Mouse (Mus musculus) embryo, embryonic 11.5 days (tissue): ENCODE results near the gene Sh3rf1.

Experiments used
- DNase-seq: peaks from one replicate; pipeline ENCODE4 v3.0.0-alpha.2; 2012; ENCODE audit warnings: low read depth, low spot score

Sh3rf1 gene

GRCm38 (mm10) chr8:61223283-61223682 is 389 bp upstream of the Sh3rf1 start:
- no peak for DNase-seq

- DNase-seq: no peak
Measured at GRCm38 (mm10) chr8:61224380-61225092, 864 bp downstream of the Sh3rf1 start.

DNA sequence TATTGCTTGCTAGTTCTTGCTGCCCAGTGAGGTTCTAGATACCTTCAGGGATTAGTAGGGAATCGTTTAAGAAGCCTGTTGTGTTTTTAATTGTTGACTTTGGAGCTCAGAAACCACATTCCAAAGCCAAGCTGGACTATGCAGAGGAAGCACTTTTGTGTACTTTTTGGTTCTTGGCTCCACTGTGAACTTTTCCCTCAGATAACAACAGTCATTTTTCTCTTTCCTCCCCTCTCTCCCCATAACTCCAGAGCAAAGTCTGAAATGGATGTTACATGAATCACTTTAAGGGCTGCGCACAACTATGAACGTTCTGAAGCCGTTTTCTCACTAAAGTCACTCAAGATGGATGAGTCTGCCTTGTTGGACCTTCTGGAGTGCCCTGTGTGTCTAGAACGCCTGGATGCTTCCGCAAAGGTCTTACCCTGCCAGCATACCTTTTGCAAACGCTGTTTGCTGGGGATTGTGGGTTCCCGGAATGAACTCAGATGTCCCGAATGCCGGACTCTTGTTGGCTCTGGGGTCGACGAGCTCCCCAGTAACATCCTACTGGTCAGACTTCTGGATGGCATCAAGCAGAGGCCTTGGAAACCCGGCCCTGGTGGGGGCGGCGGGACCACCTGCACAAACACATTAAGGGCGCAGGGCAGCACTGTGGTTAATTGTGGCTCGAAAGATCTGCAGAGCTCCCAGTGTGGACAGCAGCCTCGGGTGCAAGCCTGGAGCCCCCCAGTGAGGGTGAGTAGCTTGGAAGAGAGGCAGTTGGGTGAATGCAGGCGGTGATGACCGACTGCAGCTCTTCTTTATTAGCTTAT is 2.1 kb downstream of the Sh3rf1 start:
- DNase-seq: no peak

- no peak for DNase-seq
Measured at GRCm38 (mm10) chr8:61226632-61227031, 3.0 kb downstream of the Sh3rf1 start.

DNA sequence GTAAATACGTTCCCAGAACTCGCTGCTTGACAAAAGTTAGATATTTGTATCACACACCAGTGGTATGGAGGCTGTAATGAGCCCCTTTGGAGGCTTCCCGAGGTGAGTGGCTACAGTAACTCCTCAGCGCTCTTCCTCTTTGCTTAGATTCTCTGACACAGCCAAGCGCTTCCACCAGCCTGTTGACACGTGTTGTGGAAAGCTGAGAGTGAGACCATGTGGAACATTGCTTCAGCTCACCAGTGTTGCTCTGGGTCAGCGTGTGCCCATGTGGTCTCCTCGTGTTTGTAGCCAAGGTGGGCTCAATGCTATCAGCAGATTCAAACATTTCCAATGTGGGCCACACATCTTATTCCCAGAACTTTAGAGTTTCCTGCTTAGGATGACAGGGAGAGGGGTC is 5.0 kb downstream of the Sh3rf1 start:
- no peak for DNase-seq

GRCm38 (mm10) chr8:61229511-61230195 is 6.0 kb downstream of the Sh3rf1 start:
- DNase-seq: no peak

DNA sequence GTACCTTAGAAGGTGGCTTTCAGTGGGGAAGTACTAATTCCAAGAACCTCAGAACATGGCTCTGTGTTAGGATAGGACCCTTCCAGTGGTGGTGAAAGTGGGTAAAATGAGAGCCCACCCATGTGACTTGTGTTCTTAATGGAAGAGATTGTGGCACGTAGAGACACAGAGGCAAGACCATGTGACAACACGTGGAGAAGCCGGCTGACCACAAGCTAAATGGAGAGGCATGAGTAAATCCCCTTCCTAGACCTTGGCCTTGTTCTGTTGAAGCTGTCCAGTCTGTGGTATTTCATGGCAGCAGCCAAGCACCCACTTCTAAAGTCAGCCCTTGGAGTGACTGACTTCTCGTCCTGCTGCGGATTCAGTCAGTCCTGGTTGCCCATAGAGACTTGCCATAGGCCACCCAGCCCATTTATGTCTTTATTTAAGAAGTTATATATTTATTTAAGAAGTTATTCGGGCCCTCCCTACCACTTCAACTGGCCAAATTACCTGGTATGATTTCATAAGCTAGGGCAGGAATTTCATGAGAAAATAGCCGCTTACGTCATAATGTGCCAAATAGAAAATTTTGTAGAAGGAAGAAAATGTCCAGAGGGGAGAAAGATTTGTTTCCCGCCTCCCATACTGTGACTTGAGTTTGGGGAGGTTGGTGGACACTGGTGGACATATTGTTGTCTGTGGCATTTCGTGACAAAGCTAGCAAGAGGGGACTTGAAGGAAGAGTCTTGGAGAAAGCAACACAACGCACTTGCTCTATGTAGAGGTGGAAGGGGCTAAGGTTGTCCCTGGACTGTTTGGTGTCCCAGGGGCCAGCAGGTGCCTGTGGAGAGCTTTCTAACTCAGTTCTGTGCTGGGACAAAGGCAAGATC is 7.4 kb downstream of the Sh3rf1 start:
- DNase-seq: no peak

DNA sequence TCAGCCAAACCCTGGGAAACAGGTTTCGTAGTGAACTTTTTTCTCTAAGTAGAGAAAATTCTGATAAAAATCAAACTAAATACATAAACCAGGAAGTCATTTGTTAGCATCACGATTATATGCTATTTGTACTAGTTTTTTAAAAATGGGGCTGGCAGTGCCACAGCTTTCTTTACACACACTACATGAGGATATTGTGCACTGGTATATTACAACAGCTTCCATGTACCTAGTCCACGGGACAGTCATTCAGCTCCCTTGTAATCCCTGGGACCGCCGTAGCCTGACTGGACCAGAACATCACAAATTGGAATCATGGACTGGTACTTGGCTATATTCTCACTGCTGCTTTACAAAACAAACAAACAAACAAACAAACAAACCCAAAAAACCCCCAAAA is 11.8 kb downstream of the Sh3rf1 start:
- no peak for DNase-seq

- no peak for DNase-seq
Measured at GRCm38 (mm10) chr8:61236506-61237268, 13.0 kb downstream of the Sh3rf1 start.

DNA sequence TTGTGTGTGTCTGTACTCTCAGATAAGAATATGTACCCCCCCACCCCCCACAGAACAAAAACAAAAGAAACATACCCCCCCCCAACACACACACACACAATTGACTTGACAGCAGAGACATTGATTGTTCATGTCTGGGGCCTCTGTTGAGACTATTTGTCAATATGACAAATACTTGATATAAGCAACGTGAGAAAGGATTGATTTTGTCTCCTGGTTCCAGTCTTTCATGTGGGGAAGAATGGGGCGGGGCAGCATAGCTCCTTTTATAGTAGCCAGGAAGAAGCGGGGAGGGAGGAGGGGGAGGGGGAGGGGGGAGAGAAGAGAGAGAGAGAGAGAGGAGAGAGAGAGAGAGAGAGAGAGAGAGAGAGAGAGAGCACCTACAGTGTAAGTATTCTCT is 15.9 kb downstream of the Sh3rf1 start:
- no peak for DNase-seq

DNA sequence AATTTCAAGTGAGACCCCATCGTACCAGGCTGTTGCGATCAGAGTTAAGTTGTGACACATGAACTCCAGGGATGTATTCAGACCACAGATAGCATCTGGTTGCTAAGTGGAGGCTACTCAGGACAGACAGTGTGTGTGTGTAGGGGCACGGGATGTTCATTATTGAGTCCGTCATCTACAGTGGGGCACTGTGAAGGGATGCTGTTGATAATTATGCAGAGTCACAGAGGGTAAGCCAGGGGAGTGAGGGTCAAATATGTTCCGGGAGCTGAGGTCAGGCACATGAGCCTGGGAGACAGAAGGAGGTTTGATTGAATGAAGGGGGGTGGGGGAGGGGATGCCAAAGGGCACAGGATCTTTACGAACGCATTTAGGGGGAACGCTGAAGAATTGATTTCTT is 17.6 kb downstream of the Sh3rf1 start:
- no peak for DNase-seq

DNA sequence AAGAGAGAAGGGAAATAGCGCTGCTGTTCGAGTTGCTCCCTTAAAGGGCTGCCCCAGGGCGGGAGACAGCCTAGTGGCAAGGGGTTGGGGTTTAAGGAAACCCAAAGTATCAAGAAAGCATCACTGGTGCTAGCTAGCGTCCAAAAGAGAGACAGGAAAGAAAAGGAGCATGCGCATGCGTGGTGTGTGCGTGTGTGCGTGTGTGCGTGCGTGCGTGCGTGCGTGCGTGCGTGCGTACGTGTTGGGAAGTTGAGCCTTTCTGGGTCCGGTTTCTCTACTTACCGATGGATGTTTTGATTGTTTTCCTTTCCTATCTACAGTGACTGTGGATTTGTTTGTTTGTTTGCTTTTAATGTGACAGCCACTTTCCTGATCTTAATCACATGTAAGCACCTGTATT is 19.2 kb downstream of the Sh3rf1 start:
- DNase-seq: no peak

GRCm38 (mm10) chr8:61243491-61243890 is 19.8 kb downstream of the Sh3rf1 start:
- no peak for DNase-seq

- DNase-seq: no peak
Measured at GRCm38 (mm10) chr8:61244157-61244556, 20.5 kb downstream of the Sh3rf1 start.

GRCm38 (mm10) chr8:61247270-61248025 is 23.8 kb downstream of the Sh3rf1 start:
- DNase-seq: no peak

DNA sequence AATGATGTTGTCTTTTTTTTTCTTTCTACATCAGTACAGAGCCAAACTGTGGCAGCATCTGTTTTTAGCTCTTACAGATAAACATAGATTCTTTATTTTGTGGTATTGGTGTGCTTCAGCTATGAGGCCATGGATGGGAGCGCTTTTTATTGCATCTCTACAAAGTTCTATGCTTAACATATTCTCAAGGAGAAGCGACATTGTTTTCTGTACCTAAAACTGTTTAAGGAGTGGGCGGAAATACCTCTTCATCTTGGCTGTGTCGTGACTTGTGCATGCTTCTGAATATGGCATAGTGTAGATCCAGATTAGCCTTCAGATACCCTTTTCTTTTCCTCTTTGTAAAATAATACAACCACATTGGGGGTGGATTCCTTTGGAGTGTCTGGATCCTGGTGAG is 25.8 kb downstream of the Sh3rf1 start:
- DNase-seq: no peak

GRCm38 (mm10) chr8:61254196-61254595 is 30.5 kb downstream of the Sh3rf1 start:
- DNase-seq: no peak

DNA sequence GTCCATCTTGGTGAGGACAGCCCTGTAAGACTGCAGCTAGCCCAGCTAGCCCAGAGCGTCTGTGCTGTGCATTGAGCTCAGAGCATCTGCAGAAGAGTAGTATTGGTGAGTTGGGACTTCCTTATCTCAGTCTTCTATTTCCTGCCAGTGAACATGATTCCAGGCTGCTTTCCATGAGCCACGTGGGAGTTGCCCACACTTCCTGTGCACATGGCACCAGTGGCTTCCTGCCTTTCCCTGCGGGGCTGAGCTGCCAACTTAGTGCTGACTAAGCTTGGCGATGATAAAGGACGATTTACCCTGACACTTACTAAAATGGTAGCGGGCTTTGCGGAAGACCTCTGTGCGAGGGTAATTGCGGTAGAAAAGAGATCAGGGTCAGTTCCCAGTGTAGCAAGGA is 35.2 kb downstream of the Sh3rf1 start:
- DNase-seq: no peak

DNA sequence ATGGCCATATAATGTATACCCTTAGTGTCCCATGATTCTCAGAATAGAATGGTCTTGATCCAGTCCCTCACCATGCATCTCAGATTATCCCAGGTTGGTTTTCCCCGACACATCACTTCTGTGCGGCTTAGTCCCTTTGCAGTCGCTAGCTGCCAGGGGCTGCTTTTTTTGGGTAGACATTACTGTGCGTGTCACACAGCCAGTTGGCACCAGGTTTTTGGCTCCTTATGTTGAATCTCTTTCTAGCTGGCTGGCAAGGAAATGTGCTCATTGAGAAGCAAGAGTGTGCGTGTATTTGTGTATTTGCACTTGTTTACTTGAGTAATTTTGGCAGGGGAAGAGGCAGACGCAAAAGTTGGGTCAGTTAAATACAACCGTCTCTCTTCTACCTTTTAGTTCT is 35.9 kb downstream of the Sh3rf1 start:
- DNase-seq: no peak

GRCm38 (mm10) chr8:61260530-61260929 is 36.9 kb downstream of the Sh3rf1 start:
- no peak for DNase-seq
